Mouse (Mus musculus) macrophage (primary cell): Measurements from ENCODE around the gene Klre1. TPM values are rescaled to one million over a fixed set of nuclear protein-coding genes. Genes with fewer than 3 reads are reported as not detected.

Source experiments
- H3K27ac ChIP-seq: fragments of 350-480 bp; formaldehyde crosslinking; 2 replicates; pipeline ENCODE4 v1.9.0; 2021
- H3K36me3 ChIP-seq: fragments of 350-480 bp; formaldehyde crosslinking; 2 replicates; pipeline ENCODE4 v1.9.0; 2021; ENCODE audit errors: inconsistent target
- H3K4me3 ChIP-seq: fragments of 350-480 bp; formaldehyde crosslinking; 2 replicates; pipeline ENCODE4 v1.9.0; 2021; ENCODE audit errors: inconsistent target
- H3K79me2 ChIP-seq: fragments of 350-480 bp; formaldehyde crosslinking; 2 replicates; pipeline ENCODE4 v1.9.0; 2021; ENCODE audit errors: inconsistent target
- WGBS: methylation state at CpG from one replicate; pipeline ENCODE4 v1.1.7; 2026; ENCODE audit warnings: inconsistent platforms; ENCODE audit not compliant: missing documents; 5-methylcytosine and 5-hydroxymethylcytosine counted together
- polyA plus RNA-seq: library from polyadenylated mRNA; stranded (reverse); fragments of 250-400 nt; gene quantifications from 3 replicates; pipeline ENCODE4 v1.2.4, GENCODE M21; 2018; ENCODE audit warnings: inconsistent platforms
- total RNA-seq, 78 experiments: library from RNA; depleted of rRNA; stranded (reverse); fragments of 250-400 nt; gene quantifications; 1 replicate in 9 of 78; 2 replicates in 24 of 78; 3 replicates in 43 of 78; 4 replicates in 2 of 78; pipeline ENCODE4 v1.2.4; 2018; ENCODE audit warnings: inconsistent platforms in 56 of 78

Gene Klre1
- under 1 TPM in 4 of 26 experiments, not detected in 22; 0.33 to 0.74 (median 0.41) TPM for total RNA-seq (2018; cell fraction: chromatin; rRNA removed)
- total RNA-seq (2018; cell fraction: cytosol; rRNA removed) = not detected
- total RNA-seq (2018; cell fraction: nucleus; rRNA removed) = under 1 TPM in 2 of 26 experiments, not detected in 24; 0.24 to 0.44 TPM
- not detected in 3 replicates for polyA plus RNA-seq

- Histone ChIP-seq H3K36me3 (no peaks in the 10 kb centered on the region), H3K4me3 (no peak within 1 kb of the TSS), H3K79me2 (no peaks in the 10 kb centered on the region), H3K27ac (no peak within 1 kb of the TSS)
- WGBS = 89% methylated on average over 8 of the region's 8 CpGs
Observed at GRCm38 (mm10) chr6:129577605-129578004, at the start of gene Klre1. Gene Klre1 (plus strand): TSS chr6:129577905.

- Histone ChIP-seq H3K79me2 (peaks cover 17% of the 10 kb centered on the region), H3K27ac (no peak overlapping the region), H3K36me3 (no peaks in the 10 kb centered on the region), H3K4me3 (no peak overlapping the region)
- 88% methylated on average over 1 of the region's 1 CpGs for WGBS
Observed at GRCm38 (mm10) chr6:129529605-129530004, 48.1 kb upstream of the Klre1 start.

- no peak overlapping the region for H3K27ac ChIP-seq
- no peak overlapping the region for H3K4me3 ChIP-seq
- peaks cover 23% of the 10 kb centered on the region for H3K79me2 ChIP-seq
- H3K36me3 ChIP-seq = no peaks in the 10 kb centered on the region
Observed at GRCm38 (mm10) chr6:129530261-129530660, 47.4 kb upstream of the Klre1 start.

GRCm38 (mm10) chr6:129532556-129532941, 45.2 kb upstream of the Klre1 start:
- peak overlapping the region; percentile 76 for H3K27ac ChIP-seq
- H3K36me3 ChIP-seq = peaks cover 4% of the 10 kb centered on the region; the same call in 1 of the 2 replicates
- 32% methylated on average over 7 of the region's 7 CpGs for WGBS
- peaks cover 43% of the 10 kb centered on the region for H3K79me2 ChIP-seq
- H3K4me3 ChIP-seq = peak overlapping the region; percentile 94

- Histone ChIP-seq H3K79me2 (peaks cover 43% of the 10 kb centered on the region), H3K27ac (peak within 1 kb of the TSS; percentile 76), H3K4me3 (peak within 1 kb of the TSS; percentile 94), H3K36me3 (peaks cover 10% of the 10 kb centered on the region)
- WGBS = under 1% methylated on average over 50 of the region's 55 CpGs
Observed at GRCm38 (mm10) chr6:129532942-129533860, 44.5 kb upstream of the Klre1 start, which contains the start of gene Gabarapl1. Gene Gabarapl1 (plus strand): TSS chr6:129533160.

GRCm38 (mm10) chr6:129534057-129534456, 43.6 kb upstream of the Klre1 start:
- peak overlapping the region; percentile 76; the same call in 1 of the 2 replicates for H3K27ac ChIP-seq
- WGBS = 1% methylated on average over 9 of the region's 9 CpGs
- H3K36me3 ChIP-seq = peaks cover 19% of the 10 kb centered on the region
- H3K4me3 ChIP-seq = peak overlapping the region; percentile 94
- peaks cover 43% of the 10 kb centered on the region for H3K79me2 ChIP-seq

- H3K4me3 ChIP-seq = peak overlapping the region; percentile 94; the same call in 1 of the 2 replicates
- 49% methylated on average over 4 of the region's 4 CpGs for WGBS
- peaks cover 25% of the 10 kb centered on the region for H3K36me3 ChIP-seq
- peaks cover 43% of the 10 kb centered on the region for H3K79me2 ChIP-seq
- no peak overlapping the region for H3K27ac ChIP-seq
Observed at GRCm38 (mm10) chr6:129534627-129535190, 43.0 kb upstream of the Klre1 start.

GRCm38 (mm10) chr6:129535723-129536122, 42.0 kb upstream of the Klre1 start:
- Histone ChIP-seq H3K4me3 (no peak overlapping the region), H3K79me2 (peaks cover 43% of the 10 kb centered on the region), H3K27ac (no peak overlapping the region), H3K36me3 (peaks cover 35% of the 10 kb centered on the region)
- 15% methylated on average over 4 of the region's 4 CpGs for WGBS

- H3K36me3 ChIP-seq = peaks cover 48% of the 10 kb centered on the region
- no peak overlapping the region for H3K4me3 ChIP-seq
- peaks cover 37% of the 10 kb centered on the region for H3K79me2 ChIP-seq
- 93% methylated on average over 6 of the region's 6 CpGs for WGBS
- no peak overlapping the region for H3K27ac ChIP-seq
Observed at GRCm38 (mm10) chr6:129538555-129538954, 39.1 kb upstream of the Klre1 start.

GRCm38 (mm10) chr6:129541931-129542330, 35.8 kb upstream of the Klre1 start:
- Histone ChIP-seq H3K36me3 (peaks cover 48% of the 10 kb centered on the region), H3K79me2 (peaks cover 3% of the 10 kb centered on the region; the same call in 1 of the 2 replicates), H3K4me3 (no peak overlapping the region), H3K27ac (no peak overlapping the region)
- 93% methylated on average over 9 of the region's 9 CpGs for WGBS

- Histone ChIP-seq H3K36me3 (peaks cover 45% of the 10 kb centered on the region), H3K27ac (no peak overlapping the region), H3K79me2 (no peaks in the 10 kb centered on the region; the same call in 1 of the 2 replicates), H3K4me3 (no peak overlapping the region)
- 89% methylated on average over 3 of the region's 3 CpGs for WGBS
Observed at GRCm38 (mm10) chr6:129542540-129542939, 35.2 kb upstream of the Klre1 start.

GRCm38 (mm10) chr6:129543709-129544606, 33.7 kb upstream of the Klre1 start:
- Histone ChIP-seq H3K27ac (no peak overlapping the region), H3K4me3 (no peak overlapping the region), H3K36me3 (peaks cover 30% of the 10 kb centered on the region), H3K79me2 (no peaks in the 10 kb centered on the region)
- WGBS = 92% methylated on average over 6 of the region's 6 CpGs

- Histone ChIP-seq H3K79me2 (no peaks in the 10 kb centered on the region), H3K27ac (no peak overlapping the region), H3K4me3 (no peak overlapping the region), H3K36me3 (peaks cover 4% of the 10 kb centered on the region; the same call in 1 of the 2 replicates)
- 96% methylated on average over 2 of the region's 2 CpGs for WGBS
Observed at GRCm38 (mm10) chr6:129547277-129547676, 30.4 kb upstream of the Klre1 start.

- Histone ChIP-seq H3K79me2 (no peaks in the 10 kb centered on the region), H3K36me3 (no peaks in the 10 kb centered on the region), H3K27ac (no peak overlapping the region), H3K4me3 (no peak overlapping the region)
- 4% methylated on average over 3 of the region's 3 CpGs for WGBS
Observed at GRCm38 (mm10) chr6:129548009-129548408, 29.7 kb upstream of the Klre1 start.
